Mouse (Mus musculus) spleen, postnatal 10 days (tissue): ENCODE results near the gene Tab1.
A peak's percentile ranks its signal among the peaks of the same experiment; 100 is the strongest.

Experiments
- DNase-seq, 2 experiments: peaks; one replicate each; pipeline ENCODE4 v3.0.0; 2021 to 2022; ENCODE audit warnings: low spot score in 2 of 2

The Tab1 gene

DNA sequence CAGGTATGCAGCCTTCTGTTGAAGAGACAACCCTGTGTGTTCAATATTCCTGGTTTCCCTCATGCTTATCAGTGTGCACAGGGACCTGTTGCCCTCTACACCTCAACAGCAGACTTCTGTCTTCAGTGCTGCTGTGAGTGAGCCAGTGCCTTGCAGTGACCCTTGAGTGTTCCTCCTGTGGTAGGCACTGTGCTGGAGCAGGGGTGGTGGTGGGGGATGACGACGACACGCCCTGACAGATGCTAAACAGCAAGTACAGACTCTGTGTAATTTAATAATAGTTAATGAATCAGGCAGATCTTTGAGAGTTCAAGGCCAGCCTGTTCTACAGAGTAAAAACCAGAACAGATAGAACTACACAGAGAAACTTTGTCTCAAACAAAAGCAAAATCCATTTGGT, 3.7 kb downstream of the Tab1 start:
- DNase-seq: no peak

DNA sequence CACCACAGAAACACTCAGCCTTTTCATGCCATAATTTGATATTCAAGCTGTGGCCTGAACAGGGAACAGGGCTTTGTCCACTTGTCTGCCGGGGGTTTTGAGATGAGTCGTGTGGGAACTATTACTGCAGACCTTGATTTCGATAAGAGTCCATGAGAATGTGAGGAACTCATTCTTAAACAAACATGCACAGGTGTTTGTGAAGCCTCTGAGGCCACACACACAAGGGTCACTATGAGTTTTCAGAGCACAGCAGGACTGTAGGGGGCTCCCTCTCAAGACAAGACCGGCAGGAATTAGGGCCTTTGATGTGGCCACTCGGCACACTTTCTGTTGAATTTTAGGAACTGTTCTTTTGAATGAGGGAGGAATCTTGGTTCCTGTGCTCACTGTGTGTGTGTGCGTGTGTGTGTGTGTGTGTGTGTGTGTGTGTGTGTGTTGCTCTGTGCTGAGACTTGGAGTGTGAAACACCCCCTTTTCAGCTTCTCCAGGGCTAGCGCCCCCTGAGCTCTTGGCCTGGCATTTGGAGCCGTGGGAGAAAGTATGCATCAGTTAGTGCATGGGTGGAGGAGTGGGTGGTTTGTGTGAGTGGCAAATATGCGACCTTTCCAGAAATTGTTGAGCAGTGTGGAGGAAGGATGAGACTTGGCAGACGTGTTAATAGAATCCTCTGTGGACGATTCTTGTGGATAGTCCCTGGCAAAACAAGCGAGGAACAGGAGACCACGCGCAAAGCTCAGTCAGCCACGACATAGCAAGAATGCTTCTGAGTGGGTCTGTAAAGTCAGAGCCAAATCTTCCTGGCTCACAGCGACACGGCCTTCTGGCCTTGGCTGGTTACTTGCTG, 5.2 kb downstream of the Tab1 start:
- DNase-seq: no peak

DNA sequence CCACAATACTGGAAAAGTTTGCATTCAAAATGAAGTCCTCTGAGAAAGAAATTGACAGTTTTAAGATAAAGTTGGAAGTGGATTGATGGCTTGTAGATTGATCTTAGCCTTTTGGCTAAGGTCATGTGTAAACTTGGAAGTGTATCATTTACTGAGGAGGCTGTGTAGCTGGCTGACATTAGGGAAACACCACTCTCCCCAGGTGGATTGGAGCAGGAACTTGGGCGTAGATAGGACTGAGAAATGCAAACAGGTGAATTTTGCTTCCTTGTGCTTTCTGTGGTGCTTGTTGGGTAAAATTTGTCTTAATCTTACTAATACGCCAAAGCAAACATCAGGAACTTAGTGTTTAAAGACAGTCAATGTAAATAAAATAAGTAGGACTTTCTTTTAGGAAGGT, 7.4 kb downstream of the Tab1 start:
- DNase-seq: no peak

DNA sequence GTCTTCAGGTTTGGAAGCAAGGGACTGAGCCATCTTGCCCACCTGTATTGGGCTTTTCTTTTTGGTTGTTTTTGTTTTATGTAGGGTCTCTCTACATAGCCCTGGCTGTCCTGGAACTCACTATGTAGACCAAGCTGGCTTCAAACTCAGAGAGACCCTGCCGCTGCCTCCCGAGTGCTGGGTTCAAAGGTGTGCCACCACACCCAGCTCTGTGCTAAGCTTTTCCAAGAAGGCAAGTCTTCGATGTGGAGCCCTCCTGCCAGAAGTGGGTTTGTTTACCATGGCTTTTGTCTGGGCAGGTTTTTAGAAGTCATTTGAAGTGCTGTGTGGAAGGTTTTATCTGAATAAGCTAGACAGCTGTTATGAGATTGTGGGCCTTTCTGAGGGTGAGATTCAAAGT, 8.0 kb downstream of the Tab1 start:
- no peak for DNase-seq

DNA sequence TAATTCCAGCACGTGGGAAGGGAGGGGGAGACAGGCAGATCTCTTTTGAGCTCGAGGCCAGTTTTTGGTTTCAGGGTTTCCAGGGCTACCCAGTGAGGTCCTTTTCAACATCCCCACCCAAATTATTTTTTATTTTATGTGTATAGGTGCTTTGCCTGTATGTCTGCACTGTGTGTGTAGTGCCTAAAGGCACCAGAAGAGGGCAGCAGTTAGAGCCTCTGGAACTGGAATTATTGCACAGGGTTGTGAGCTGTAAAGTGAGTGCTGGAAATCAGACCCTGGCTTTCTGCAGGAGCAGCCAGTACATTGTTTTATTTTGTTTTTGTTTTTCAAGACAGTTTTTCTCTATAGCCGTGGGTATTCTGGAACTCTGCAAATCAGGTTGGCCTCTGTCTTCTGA, 9.2 kb downstream of the Tab1 start:
- peak in 1 of 2 experiments; percentile 38 for DNase-seq

DNA sequence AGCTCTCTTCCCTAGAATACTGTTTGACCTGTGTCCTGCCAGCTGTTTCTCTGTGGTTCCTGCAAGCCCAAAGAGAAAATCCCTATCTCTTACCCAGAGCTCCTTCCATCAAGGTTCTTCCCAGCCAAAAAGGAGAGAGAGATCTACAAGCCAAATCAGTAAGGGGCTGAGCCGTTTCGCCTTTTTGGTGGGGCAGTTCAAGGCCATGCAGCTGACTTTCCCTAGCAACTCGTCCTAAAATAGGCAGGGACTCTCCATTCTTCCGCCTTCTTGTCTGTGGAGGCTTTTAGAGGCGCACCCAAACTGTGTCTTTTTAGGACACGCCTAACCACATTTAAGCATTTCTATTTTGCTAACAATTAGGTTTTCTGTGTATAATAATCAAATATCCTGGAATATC, 10.8 kb downstream of the Tab1 start:
- no peak for DNase-seq

DNA sequence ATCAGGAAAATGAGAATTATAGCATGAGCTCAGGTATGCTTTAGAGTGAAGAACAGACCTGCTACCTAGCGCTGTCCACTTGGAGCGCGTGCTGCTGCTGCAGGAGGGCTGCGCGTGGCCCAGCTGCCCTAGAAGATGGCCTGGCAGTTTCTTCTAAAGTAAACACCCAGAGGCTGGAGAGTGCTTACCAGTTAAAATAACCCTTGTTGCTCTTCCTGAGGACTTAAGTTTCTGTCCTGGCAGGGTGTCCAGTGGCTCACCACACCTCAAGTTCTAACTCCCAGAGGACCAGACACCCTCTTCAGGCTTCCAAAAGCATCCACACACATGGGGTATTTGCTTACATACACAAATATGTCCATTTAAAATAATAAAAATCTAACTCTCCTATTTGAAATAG, 12.5 kb downstream of the Tab1 start:
- DNase-seq: no peak

DNA sequence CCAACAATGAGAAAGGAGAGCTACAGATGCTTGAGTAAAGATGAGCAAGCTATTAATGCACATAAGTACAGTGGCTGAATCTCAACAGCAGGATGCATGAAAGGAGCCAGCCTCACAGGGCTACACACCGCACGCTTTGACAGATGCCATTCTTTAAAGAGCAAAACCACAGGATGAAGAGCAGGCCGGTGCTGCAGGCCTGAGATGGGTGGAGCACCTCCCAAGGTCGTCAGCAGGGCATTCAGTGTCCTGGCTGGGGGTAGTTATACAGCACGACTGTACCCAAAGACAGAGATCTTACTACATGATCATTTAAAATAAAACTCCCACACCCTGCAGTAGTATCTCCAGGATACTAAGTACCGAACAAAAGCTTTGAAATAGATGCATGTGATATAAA, 13.2 kb downstream of the Tab1 start:
- DNase-seq: no peak

DNA sequence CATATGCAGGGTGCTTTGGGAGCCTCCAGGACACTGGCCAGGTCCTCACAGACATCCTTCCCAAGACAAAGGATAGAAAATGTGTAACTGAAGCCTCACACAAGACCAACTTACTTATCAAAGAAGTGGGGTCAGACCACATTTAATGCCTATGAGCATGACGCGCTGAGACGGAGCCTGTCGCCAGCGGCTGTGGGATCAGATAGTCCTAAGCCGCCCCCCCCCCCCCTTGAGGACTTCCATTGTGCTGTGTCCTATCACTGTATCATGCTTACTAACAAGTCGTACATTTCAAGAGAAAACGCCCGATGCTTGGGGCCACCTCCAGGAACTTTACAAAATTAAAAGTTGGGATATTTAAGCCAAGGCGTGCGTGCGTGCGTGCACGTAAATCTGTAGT, 14.2 kb downstream of the Tab1 start:
- no peak for DNase-seq

DNA sequence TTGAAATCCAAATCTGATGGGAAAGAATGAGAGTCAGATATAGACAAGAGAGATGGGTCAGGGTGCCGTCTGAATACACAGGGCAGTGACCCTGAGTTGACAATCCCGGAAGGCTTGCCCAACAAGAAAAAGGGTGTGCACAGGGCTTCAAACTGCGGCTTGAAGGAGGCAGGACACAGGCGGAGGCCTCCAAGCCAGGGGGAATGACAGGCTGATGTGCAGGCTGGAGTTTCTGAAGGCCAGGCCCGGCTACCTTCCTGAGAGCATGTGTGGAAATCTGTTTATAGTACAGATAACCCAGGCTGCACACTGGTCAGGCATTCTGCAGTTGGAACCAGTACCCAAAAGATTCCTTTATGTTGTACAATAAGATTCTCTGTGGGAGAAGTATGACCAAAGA, 14.6 kb downstream of the Tab1 start:
- DNase-seq: no peak

DNA sequence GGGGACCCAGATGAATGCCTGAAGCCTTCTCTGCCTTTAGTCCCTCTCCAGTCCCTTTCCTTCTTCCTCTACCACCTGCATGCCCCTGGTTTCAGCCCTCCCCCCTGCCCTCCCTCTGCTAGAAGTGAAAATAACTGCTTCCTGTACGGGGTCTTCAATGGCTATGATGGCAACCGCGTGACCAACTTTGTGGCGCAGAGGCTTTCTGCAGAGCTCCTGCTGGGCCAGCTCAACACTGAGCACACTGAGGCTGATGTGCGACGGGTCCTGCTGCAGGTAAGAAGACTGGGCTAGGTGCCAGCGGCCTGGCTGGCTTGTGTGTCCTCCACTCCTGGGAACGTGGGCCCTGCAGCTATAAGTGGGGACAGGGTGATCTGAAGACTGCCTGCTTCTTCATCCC, 15.6 kb downstream of the Tab1 start:
- DNase-seq: no peak

DNA sequence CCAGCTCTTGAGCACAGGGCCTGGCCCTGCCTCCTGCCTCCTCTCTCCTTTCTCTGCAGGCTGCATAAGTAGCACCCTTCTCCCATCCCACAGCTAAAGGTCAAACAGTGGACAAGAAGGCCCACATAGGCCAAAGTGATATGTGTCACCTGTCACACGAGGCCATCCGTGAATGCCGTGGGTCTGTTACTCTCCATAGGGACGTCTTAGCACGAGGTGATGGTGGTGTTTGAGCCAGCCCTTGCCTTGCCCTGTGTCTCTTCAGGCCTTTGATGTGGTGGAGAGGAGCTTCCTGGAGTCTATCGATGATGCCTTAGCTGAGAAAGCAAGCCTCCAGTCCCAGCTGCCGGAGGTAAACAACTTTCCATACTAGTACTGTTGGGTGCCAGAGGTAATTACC, 16.6 kb downstream of the Tab1 start:
- no peak for DNase-seq

DNA sequence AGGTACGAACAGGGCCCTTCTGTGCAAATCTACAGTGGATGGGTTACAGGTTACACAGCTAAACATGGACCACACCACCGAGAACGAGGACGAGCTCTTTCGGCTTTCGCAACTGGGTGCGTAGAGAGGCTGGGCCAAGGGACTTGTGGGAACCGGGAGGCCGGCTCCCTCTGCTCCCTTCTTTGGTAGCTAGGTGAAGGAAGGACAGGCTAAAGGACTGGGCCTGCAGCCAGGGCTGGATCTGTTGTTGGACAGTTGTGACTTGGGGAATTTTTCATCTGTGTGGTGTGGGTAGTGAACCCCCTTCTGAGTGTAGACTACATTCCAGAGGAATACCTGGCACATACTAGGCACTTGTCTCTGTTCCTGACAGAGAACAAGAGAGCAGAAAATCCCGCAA, 19.7 kb downstream of the Tab1 start:
- no peak for DNase-seq

DNA sequence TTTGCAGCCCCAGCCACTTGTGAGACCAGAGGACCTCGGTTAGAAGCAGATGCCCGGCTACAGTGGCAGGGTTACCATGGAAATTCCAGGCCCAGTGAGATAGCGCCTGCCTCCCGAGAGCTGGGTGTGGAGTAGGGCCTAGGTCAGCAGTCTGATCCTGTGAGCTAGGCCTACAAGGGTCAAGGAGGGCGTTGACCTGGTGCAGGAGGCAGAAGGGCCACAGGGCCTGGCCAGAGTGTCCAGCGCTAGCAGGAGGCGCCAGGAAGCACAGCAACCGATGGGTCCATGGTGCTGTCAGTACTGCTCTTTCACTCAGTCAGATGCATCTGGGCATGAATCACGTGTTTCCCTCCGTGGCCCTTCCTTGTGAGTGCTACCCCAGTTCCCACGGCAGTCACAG, 20.8 kb downstream of the Tab1 start:
- DNase-seq: no peak

DNA sequence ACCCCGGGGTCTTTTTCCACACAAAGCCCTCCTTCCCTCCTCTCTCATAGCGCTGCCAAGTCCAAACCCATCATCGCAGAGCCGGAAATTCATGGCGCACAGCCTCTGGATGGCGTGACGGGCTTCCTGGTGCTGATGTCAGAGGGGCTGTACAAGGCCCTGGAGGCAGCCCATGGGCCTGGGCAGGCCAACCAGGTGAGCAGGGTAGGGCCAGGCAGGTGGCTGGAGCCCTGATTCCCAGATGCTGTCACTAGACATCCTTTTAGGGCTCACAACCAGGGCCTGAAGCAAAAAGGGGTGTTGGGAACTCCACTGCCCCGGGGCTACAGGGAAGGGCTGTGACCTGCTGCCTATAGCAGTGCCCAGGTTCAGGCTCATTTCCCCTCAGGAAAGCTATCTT, 22.8 kb downstream of the Tab1 start:
- DNase-seq: no peak

DNA sequence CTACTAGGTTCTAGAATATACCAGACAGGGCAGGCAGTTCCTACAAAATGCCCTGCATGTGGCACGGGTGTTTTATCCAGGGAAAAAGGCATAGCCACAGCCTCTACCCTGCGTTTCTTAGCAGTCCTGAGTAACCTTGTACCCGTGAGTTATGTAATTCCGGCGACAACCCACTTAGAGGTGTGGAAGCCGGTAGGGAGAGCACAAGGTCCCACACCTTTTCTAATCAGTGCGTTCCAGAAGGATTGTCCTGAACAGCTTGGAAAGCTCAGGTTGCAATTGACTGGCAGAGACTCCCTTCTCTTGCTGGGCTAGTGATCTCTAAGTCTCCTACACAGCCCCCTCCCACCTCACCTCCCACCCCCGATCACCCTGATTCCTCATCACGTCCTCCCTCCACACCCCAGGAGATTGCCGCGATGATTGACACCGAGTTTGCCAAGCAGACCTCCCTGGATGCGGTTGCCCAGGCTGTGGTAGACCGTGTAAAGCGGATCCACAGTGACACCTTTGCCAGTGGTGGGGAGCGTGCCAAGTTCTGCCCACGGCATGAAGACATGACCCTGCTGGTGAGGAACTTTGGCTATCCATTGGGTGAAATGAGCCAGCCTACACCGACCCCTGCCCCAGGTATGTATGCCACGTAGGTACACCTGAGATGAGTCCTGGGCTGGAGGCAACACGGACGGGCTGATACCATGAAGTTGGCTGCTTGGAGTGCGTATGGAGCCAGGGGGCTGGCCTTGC, 24.4 kb downstream of the Tab1 start:
- no peak for DNase-seq

DNA sequence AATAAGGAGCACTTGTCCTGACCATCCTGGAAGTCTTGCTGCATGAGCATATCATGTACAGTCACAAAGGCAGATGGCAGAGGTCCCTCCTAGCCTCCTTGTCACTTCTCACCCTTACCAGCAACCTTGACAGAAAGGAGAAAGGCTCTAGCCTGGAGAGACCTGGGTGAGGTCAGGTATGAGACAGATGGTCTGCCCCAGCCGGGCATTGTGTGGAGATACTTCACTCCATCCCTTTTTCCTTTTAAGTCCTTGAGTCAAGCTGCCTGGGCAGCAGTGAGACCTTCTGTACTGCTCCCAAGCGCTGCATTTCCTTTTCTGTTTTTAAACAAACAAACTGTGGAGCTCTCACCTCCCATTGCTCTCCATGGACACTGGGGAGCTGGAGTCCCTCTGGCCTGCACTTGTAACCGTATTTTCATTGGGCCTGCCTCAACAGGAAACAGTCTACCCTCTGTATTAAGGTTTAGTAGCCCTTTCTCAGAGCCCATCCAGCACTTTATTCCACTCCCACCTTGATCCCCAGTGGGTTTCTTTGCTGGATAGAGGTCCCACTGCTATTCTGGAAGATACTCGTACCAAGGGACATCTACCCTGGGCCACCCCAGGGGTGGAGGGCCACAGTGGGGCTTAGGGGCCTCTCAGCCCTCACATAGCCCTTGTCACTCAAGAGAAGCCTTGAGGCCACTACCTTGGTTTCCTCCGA, 25.2 kb downstream of the Tab1 start:
- DNase-seq: no peak

DNA sequence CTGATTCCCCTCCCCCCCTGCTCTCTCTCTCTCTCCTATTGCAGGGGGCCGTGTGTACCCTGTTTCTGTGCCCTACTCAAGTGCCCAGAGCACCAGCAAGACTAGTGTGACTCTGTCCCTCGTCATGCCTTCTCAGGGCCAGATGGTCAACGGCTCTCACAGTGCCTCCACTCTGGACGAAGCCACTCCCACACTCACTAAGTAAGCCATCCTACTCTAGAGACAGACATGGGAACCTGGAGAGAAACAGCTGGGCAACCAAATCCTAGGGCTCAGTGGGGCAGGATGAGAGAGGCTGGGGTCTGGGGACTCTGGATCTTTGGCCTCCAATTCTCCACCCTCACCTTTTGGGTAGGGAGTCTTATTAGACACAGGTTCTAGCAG, 25.8 kb downstream of the Tab1 start:
- DNase-seq: no peak

DNA sequence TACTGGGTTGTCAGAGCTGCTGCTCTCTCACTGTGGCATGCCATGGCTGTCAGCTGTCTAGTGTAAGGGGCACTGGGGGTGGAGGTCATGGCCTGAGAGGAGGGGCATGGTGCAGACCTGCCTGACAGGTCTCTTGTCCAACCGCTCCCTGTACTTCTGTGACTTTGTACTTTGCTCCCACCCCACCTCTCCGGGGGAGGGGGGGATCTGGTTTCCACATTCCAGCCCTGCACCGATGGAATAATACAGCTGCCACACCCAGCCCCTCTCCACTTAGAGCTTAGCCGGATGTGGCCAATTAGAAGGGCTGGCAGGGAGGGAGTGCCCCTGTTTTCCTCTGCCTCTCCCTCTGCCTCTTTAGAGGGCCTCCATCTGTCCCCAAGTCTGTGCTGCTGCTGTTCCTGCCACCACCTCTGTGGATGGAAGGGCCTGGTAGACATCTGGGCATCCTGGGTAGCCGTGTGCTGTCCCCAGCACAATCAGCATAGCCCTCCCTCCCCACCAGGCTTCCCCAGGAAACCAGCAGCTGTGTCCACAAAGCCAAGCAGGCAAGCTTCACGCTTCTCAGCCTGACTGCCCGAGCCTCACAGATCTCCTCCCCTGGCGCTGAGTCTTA, 26.5 kb downstream of the Tab1 start:
- no peak for DNase-seq

DNA sequence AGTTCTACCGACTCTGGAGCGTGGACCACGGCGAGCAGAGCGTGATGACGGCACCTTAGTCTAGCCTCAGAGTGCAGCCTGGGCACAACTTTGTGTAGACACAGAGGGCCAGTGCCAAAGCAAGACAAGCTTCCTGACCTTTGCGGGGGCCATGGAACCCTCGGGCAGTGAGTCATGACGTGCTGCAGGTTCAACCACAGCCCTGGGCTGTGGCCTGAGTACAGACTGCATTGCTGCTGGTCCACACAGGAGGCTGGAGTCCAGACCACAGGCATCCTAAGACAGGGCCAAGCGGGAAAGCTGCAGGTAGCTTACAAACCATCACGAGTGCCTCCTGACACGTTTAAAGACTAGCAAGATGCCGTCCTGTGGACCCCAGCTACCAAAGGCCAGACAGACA, 27.3 kb downstream of the Tab1 start:
- no peak for DNase-seq

DNA sequence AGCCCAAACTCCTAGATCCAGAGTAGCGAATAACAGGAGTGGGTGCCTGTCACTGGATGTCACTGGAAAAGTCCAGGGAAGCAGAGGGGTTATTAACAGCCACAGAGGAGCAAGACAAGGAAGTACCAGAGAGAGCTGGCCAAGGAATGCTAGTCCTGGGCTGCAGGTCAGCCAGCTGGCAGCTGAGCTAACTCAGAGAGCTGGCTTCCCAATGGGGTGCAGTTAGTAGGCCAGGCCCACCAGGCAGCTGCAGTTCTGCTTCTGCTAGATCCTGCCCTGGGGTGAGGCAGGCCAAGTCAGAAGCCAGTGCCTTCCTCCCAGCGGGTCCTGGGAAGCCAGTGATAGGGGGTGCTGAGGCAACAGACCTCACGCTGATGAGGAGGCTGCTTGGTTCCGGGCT, 27.8 kb downstream of the Tab1 start:
- no peak for DNase-seq

DNA sequence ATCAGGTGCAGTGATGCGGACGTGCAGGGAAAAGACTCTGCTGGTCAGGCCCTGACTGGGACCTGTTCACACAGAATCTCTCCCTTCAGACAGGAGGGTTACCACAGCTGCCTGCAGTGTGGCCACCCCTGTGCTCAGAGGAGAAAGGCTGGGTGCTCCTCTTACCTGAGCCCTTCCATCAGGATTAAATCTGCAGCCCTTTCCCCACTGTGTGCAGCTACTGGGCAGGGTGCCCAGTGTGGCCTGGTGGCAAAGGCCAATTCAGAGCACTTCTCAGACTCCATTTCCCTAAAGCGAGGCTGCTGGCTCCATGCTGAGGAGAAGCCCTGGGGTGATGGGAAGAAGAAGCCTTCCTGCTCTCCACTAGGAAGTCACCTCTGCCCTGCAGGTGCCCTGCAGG, 28.3 kb downstream of the Tab1 start:
- DNase-seq: no peak
